Mouse (Mus musculus) forebrain, embryonic 12.5 days (tissue): ENCODE measurements around the gene Cpne4. TPM values are rescaled to one million over a fixed set of nuclear protein-coding genes. Genes with fewer than 3 reads are reported as not detected.

Experiments
- ATAC-seq: fragments of 200-750 bp; cut with Nextera tagmentation; 2 replicates; pipeline ENCODE4 v1.8.0; 2017; ENCODE audit warnings: moderate TSS enrichment; ENCODE audit not compliant: low FRiP score
- H3K27ac ChIP-seq: fragments of 300-500 bp; sonication (generic); 2 replicates; pipeline ENCODE4 v1.5.1; 2016; ENCODE audit warnings: mild to moderate bottlenecking
- H3K27me3 ChIP-seq: fragments of 300-500 bp; sonication (generic); 2 replicates; pipeline ENCODE4 v1.6.1; 2016; ENCODE audit warnings: mild to moderate bottlenecking
- H3K36me3 ChIP-seq: fragments of 300-500 bp; sonication (generic); replicated peaks from 2 replicates; pipeline ENCODE4 v1.6.1; 2016; ENCODE audit warnings: mild to moderate bottlenecking
- H3K4me1 ChIP-seq: fragments of 300-500 bp; sonication (generic); 2 replicates; pipeline ENCODE4 v1.6.1; 2016
- H3K4me2 ChIP-seq: fragments of 300-500 bp; sonication (generic); 2 replicates; pipeline ENCODE4 v1.6.1; 2016; ENCODE audit warnings: mild to moderate bottlenecking, moderate library complexity
- H3K4me3 ChIP-seq: fragments of 300-500 bp; sonication (generic); replicated peaks from 2 replicates; pipeline ENCODE4 v1.5.1; 2016; ENCODE audit warnings: mild to moderate bottlenecking
- H3K9ac ChIP-seq: fragments of 300-500 bp; sonication (generic); 2 replicates; pipeline ENCODE4 v1.6.1; 2016; ENCODE audit warnings: mild to moderate bottlenecking
- H3K9me3 ChIP-seq: fragments of 300-500 bp; sonication (generic); 2 replicates; pipeline ENCODE4 v1.6.1; 2016
- WGBS: fragments of 180-500 bp; shearing (Covaris S2); methylation state at CpG from one replicate; pipeline ENCODE4 v1.1.7; 2016; 5-methylcytosine and 5-hydroxymethylcytosine counted together
- polyA plus RNA-seq: library from polyadenylated mRNA; unstranded; fragments of >200 nt; fragmentation: Nextera tagmentation; extraction: Ambion mirVana; gene quantifications from 2 replicates; pipeline ENCODE4 v1.2.1, GENCODE M21; 2016

The Cpne4 gene
- polyA plus RNA-seq, 1 experiment from 2014 or later = 1.1 TPM

- H3K36me3 ChIP-seq = no peaks in the 10 kb centered on the region
- H3K4me3 ChIP-seq = no peak overlapping the region
- no peak overlapping the region for H3K4me2 ChIP-seq
- H3K27ac ChIP-seq = no peak overlapping the region
- no peak for ATAC-seq
- no peaks in the 10 kb centered on the region for H3K9me3 ChIP-seq
- 76% methylated on average over 4 of the region's 4 CpGs for WGBS
- no peaks in the 10 kb centered on the region for H3K27me3 ChIP-seq
- no peaks in the 10 kb centered on the region for H3K4me1 ChIP-seq
- no peak overlapping the region for H3K9ac ChIP-seq
Measured at GRCm38 (mm10) chr9:104895360-104895759, 348.3 kb downstream of the Cpne4 start.

GRCm38 (mm10) chr9:104901118-104901517, 354.0 kb downstream of the Cpne4 start:
- no peak for ATAC-seq
- Histone ChIP-seq H3K9ac (no peak overlapping the region), H3K4me3 (no peak overlapping the region), H3K27me3 (no peaks in the 10 kb centered on the region), H3K36me3 (no peaks in the 10 kb centered on the region), H3K4me1 (0 out of 2 replicates have a peak, but pooled peaks cover 7% of the 10 kb centered on the region), H3K4me2 (no peak overlapping the region), H3K9me3 (no peaks in the 10 kb centered on the region), H3K27ac (no peak overlapping the region)
- 34% methylated on average over 6 of the region's 6 CpGs for WGBS

DNA sequence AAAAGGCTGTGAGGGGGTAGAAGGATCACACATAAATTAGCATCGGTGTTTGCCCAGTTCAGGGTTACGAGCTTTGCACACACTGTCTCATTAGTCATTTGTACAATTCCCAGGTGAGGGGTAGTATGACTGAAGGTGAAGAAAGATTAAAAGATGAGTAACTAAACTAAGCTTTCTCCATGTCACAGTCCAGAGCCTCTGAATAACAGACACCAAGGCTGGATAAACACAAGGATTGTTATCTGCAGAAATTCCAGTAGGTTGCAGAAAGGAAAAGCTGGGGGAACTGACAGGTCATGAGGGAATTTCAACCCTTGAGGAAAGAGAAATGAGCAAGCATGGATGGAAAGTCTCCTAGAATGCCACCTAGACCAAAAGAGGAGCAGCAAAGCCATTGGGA, 354.7 kb downstream of the Cpne4 start:
- H3K9ac ChIP-seq = no peak overlapping the region
- H3K4me2 ChIP-seq = no peak overlapping the region
- 67% methylated on average over 2 of the region's 2 CpGs for WGBS
- H3K27ac ChIP-seq = no peak overlapping the region
- H3K36me3 ChIP-seq = no peaks in the 10 kb centered on the region
- H3K9me3 ChIP-seq = no peaks in the 10 kb centered on the region
- no peak for ATAC-seq
- 0 out of 2 replicates have a peak, but pooled peaks cover 7% of the 10 kb centered on the region for H3K4me1 ChIP-seq
- no peaks in the 10 kb centered on the region for H3K27me3 ChIP-seq
- H3K4me3 ChIP-seq = no peak overlapping the region

GRCm38 (mm10) chr9:104912686-104913085, 365.6 kb downstream of the Cpne4 start:
- no peaks in the 10 kb centered on the region for H3K9me3 ChIP-seq
- H3K36me3 ChIP-seq = no peaks in the 10 kb centered on the region
- no peak overlapping the region for H3K4me2 ChIP-seq
- H3K4me1 ChIP-seq = no peaks in the 10 kb centered on the region
- H3K4me3 ChIP-seq = no peak overlapping the region
- H3K9ac ChIP-seq = no peak overlapping the region
- no peak overlapping the region for H3K27ac ChIP-seq
- no peaks in the 10 kb centered on the region for H3K27me3 ChIP-seq
- WGBS = 80% methylated on average over 2 of the region's 2 CpGs
- ATAC-seq = no peak

DNA sequence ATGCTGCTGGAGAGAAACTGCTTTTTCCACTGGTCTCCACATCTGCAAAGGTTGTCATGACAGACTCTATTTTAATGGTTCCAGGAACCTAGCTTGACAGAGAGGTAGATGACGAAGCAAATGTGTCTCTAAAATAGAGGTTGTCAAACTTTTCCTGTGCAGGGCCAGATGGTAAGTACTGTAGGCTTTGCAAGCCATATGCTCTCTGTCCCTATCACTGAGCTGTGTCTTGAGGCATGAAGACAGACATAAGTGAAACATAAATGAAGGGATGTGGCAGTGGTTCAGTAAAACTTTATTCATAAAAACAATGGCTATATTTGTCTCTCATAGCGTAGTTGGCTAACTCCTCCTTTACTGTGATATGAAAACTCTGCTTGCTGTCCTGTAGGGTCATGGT, 366.2 kb downstream of the Cpne4 start:
- H3K4me2 ChIP-seq = no peak overlapping the region
- H3K4me1 ChIP-seq = no peaks in the 10 kb centered on the region
- no peaks in the 10 kb centered on the region for H3K27me3 ChIP-seq
- H3K9me3 ChIP-seq = no peaks in the 10 kb centered on the region
- no peaks in the 10 kb centered on the region for H3K36me3 ChIP-seq
- whole genome bisulfite sequencing = 88% methylated on average over 2 of the region's 2 CpGs
- no peak for ATAC-seq
- H3K4me3 ChIP-seq = no peak overlapping the region
- H3K9ac ChIP-seq = no peak overlapping the region
- H3K27ac ChIP-seq = no peak overlapping the region

DNA sequence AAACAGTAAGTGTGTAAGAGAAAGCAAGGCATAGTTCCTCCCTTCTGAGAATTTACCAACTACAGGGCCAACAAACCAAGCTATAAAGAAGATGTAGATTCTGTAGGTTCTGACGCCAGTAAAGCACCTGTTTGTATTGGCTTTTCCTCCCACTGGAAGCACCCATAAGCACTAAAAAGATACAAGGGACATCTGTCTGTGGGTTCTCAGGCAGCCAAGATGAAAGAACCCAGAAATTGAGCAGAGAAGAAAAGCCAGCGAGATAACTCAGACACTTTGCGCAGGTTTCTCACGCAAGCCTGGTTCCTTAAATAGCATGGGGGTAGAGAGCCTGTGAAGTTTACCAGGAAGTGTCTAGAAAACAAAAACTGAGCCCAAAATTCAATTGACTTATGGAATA, 374.1 kb downstream of the Cpne4 start:
- no peak for ATAC-seq
- no peak overlapping the region for H3K4me3 ChIP-seq
- H3K27me3 ChIP-seq = no peaks in the 10 kb centered on the region
- H3K4me1 ChIP-seq = no peaks in the 10 kb centered on the region
- H3K9ac ChIP-seq = no peak overlapping the region
- no peak overlapping the region for H3K27ac ChIP-seq
- H3K9me3 ChIP-seq = no peaks in the 10 kb centered on the region
- WGBS = 91% methylated on average over 4 of the region's 4 CpGs
- H3K4me2 ChIP-seq = no peak overlapping the region
- H3K36me3 ChIP-seq = no peaks in the 10 kb centered on the region

DNA sequence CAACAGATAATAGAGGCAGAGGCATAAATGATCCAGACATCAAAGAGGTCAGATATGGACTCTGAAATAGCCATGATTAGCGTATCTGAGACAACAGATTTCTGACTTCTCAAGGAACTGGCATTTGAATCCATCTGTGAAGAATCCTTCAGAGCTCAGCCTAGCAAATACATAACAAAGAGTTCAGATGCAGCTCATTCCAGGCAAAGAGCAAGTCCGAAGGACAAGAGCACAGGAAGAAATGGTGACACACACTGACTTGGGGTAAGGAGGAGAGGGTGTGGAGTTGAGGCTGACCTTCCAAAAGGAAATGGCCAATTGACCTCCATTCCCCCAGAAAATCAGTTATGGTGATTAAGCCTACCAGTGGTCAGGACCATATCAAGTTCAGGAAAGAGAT, 375.0 kb downstream of the Cpne4 start:
- 79% methylated on average over 2 of the region's 2 CpGs for WGBS
- Histone ChIP-seq H3K4me2 (no peak overlapping the region), H3K4me3 (no peak overlapping the region), H3K27me3 (no peaks in the 10 kb centered on the region), H3K4me1 (no peaks in the 10 kb centered on the region), H3K9me3 (no peaks in the 10 kb centered on the region), H3K36me3 (no peaks in the 10 kb centered on the region), H3K9ac (no peak overlapping the region), H3K27ac (no peak overlapping the region)
- no peak for ATAC-seq

GRCm38 (mm10) chr9:104928806-104929205, 381.7 kb downstream of the Cpne4 start:
- no peak overlapping the region for H3K27ac ChIP-seq
- no peaks in the 10 kb centered on the region for H3K9me3 ChIP-seq
- no peak overlapping the region for H3K9ac ChIP-seq
- no peaks in the 10 kb centered on the region for H3K36me3 ChIP-seq
- H3K4me1 ChIP-seq = no peaks in the 10 kb centered on the region
- WGBS = 83% methylated on average over 9 of the region's 9 CpGs
- no peaks in the 10 kb centered on the region for H3K27me3 ChIP-seq
- ATAC-seq = no peak
- H3K4me3 ChIP-seq = no peak overlapping the region
- H3K4me2 ChIP-seq = no peak overlapping the region

- 67% methylated on average over 4 of the region's 4 CpGs for WGBS
- H3K36me3 ChIP-seq = no peaks in the 10 kb centered on the region
- no peak for ATAC-seq
Measured at GRCm38 (mm10) chr9:104940389-104940788, 393.3 kb downstream of the Cpne4 start.

DNA sequence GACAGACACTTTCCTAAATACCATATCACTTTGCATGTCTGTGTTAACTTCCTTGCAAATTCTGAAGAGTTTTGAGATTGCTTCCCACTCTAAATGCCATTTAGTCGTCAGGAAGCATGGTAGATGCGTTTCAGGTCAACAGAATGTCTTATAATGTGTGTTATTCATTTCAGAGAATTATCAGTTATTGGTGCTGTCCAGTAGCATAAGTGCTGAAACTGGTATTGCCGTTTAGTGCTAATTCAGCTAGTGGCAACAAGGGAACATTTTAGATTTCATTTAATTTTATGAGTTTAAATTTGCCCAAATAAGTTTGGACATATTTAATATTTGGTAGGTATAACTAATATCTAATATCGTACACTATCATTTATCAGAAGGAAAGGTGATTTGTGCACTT, 403.5 kb downstream of the Cpne4 start:
- no peak overlapping the region for H3K9ac ChIP-seq
- H3K27ac ChIP-seq = no peak overlapping the region
- H3K4me1 ChIP-seq = no peaks in the 10 kb centered on the region
- H3K36me3 ChIP-seq = no peaks in the 10 kb centered on the region
- H3K4me3 ChIP-seq = no peak overlapping the region
- no peaks in the 10 kb centered on the region for H3K27me3 ChIP-seq
- no peaks in the 10 kb centered on the region for H3K9me3 ChIP-seq
- no peak overlapping the region for H3K4me2 ChIP-seq
- WGBS = 77% methylated on average over 4 of the region's 4 CpGs
- ATAC-seq = no peak

More at GRCm38 (mm10) chr9:104940389-104940788, 393.3 kb downstream of the Cpne4 start:
- H3K4me1 ChIP-seq = no peaks in the 10 kb centered on the region
- H3K27me3 ChIP-seq = no peaks in the 10 kb centered on the region
- H3K4me3 ChIP-seq = no peak overlapping the region
- H3K4me2 ChIP-seq = no peak overlapping the region
- H3K9ac ChIP-seq = no peak overlapping the region
- H3K9me3 ChIP-seq = no peaks in the 10 kb centered on the region
- H3K27ac ChIP-seq = no peak overlapping the region

- WGBS = 79% methylated on average over 3 of the region's 3 CpGs
- ATAC-seq = no peak
- Histone ChIP-seq H3K27me3 (no peaks in the 10 kb centered on the region), H3K4me1 (no peaks in the 10 kb centered on the region), H3K27ac (no peak overlapping the region), H3K4me2 (no peak overlapping the region), H3K36me3 (no peaks in the 10 kb centered on the region), H3K4me3 (no peak overlapping the region), H3K9me3 (no peaks in the 10 kb centered on the region), H3K9ac (no peak overlapping the region)
Measured at GRCm38 (mm10) chr9:104952176-104952575, 405.1 kb downstream of the Cpne4 start.

DNA sequence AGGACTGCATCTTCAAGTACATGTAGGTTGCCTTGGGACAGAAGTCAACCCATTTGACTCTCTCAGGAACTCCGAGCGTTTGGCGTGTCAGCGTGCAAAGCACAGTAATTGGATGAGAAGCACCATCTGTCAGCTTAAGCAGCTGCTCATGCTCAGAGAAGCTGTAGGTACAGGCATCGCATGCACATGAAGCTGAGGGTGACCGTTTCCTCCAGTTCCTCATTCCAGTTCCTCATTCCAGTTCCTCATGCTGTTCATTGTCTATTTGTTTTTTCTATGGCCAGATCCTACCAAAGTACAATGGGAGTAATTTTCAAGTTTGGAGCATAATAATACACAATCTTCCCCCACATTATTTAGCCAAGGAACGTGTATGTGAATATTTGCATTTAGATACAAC, 425.7 kb downstream of the Cpne4 start:
- Histone ChIP-seq H3K9me3 (no peaks in the 10 kb centered on the region), H3K4me1 (no peaks in the 10 kb centered on the region), H3K27ac (no peak overlapping the region), H3K36me3 (no peaks in the 10 kb centered on the region), H3K27me3 (no peaks in the 10 kb centered on the region), H3K4me2 (no peak overlapping the region), H3K9ac (no peak overlapping the region), H3K4me3 (no peak overlapping the region)
- WGBS = 91% methylated on average over 7 of the region's 7 CpGs
- no peak for ATAC-seq

DNA sequence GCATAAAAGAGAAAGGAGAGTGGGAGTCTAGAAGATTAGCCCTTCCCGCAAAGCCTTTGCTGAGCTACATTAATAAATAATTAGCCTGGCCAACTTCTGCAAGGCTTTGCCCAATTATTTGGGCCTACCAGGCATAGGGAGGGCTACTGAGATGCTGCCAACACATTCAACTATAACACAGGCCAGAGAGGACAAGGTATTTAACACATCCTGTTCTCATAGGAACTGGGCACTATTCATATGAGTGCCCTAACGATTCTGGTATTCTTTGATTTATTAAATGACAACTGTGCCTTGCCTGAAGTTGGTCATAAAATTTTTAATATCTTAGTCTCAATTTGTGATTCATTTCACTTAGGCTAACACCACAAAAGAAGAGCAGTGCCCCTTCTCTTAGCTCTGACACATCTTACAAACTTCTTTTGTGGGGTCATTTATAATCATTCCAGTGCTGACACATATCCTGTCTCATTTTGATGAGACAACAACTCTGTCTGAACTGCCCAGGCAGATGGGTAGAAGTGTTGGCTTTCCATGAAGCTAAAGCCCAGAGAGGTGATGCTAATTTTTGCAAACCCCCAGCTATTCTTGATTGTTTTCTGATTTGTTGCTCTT, 435.0 kb downstream of the Cpne4 start:
- Histone ChIP-seq H3K4me2 (no peak overlapping the region), H3K4me3 (no peak overlapping the region), H3K4me1 (no peaks in the 10 kb centered on the region), H3K9me3 (no peaks in the 10 kb centered on the region), H3K36me3 (no peaks in the 10 kb centered on the region), H3K27ac (no peak overlapping the region), H3K27me3 (no peaks in the 10 kb centered on the region), H3K9ac (no peak overlapping the region)
- no peak for ATAC-seq
- 70% methylated on average over 2 of the region's 2 CpGs for WGBS
